Mouse (Mus musculus) midbrain, embryonic 10.5 days (tissue): ENCODE results near the gene Gm3371. TPM values are rescaled to one million over a fixed set of nuclear protein-coding genes. Genes with fewer than 3 reads are reported as not detected.
"Not testable (repeated sequence)": the region's sequence is repeated elsewhere in the genome, so short reads cannot be mapped to it uniquely, and the experiment has no call there.

Experiments
- DNase-seq: peaks from one replicate; pipeline ENCODE4 v3.0.0-alpha.2; 2017; ENCODE audit warnings: low spot score
- H3K27ac ChIP-seq: fragments of 300-500 bp; sonication (generic); replicated peaks from 2 replicates; pipeline ENCODE4 v1.5.1; 2016; ENCODE audit warnings: mild to moderate bottlenecking
- H3K27me3 ChIP-seq: fragments of 300-500 bp; sonication (generic); 2 replicates; pipeline ENCODE4 v1.6.1; 2016; ENCODE audit warnings: low read depth, mild to moderate bottlenecking; ENCODE audit not compliant: poor library complexity, severe bottlenecking
- H3K36me3 ChIP-seq: fragments of 300-500 bp; sonication (generic); 2 replicates; pipeline ENCODE4 v1.6.1; 2016; ENCODE audit warnings: mild to moderate bottlenecking, moderate library complexity
- H3K4me1 ChIP-seq: fragments of 300-500 bp; sonication (generic); 2 replicates; pipeline ENCODE4 v1.6.1; 2016
- H3K4me3 ChIP-seq: fragments of 300-500 bp; sonication (generic); 2 replicates; pipeline ENCODE4 v1.5.1; 2016; ENCODE audit warnings: mild to moderate bottlenecking, moderate library complexity
- H3K9me3 ChIP-seq: fragments of 300-500 bp; sonication (generic); replicated peaks from 2 replicates; pipeline ENCODE4 v1.6.1; 2016; ENCODE audit warnings: mild to moderate bottlenecking
- WGBS: fragments of 180-500 bp; shearing (Covaris S2); methylation state at CpG from one replicate; pipeline ENCODE4 v1.1.7; 2016; 5-methylcytosine and 5-hydroxymethylcytosine counted together
- polyA plus RNA-seq: library from polyadenylated mRNA; unstranded; fragments of >200 nt; fragmentation: Nextera tagmentation; extraction: Ambion mirVana; gene quantifications from 2 replicates; pipeline ENCODE4 v1.2.1, GENCODE M21; 2016

Gm3371 gene
- not detected in 2 replicates for polyA plus RNA-seq

GRCm38 (mm10) chr14:44410588-44410987, at the start of gene Gm3371:
Gene Gm3371 (minus strand): TSS chr14:44410688.
- not testable (repeated sequence) for H3K4me1 ChIP-seq, H3K27ac ChIP-seq, H3K4me3 ChIP-seq, DNase-seq, H3K9me3 ChIP-seq, H3K36me3 ChIP-seq, H3K27me3 ChIP-seq
- 86% methylated on average over 1 of the region's 2 CpGs for WGBS

GRCm38 (mm10) chr14:44433335-44433734, 22.8 kb upstream of the Gm3371 start, which contains the start of gene Gm8232:
Gene Gm8232 (plus strand): TSS chr14:44433635.
- H3K27me3 ChIP-seq, H3K4me1 ChIP-seq, H3K4me3 ChIP-seq, H3K9me3 ChIP-seq, H3K27ac ChIP-seq, DNase-seq, H3K36me3 ChIP-seq: not testable (repeated sequence)
- 86% methylated on average over 3 of the region's 3 CpGs for WGBS

- H3K27me3 ChIP-seq, H3K4me1 ChIP-seq, H3K9me3 ChIP-seq, H3K36me3 ChIP-seq, DNase-seq, H3K27ac ChIP-seq, H3K4me3 ChIP-seq: not testable (repeated sequence)
- WGBS = 90% methylated on average over 4 of the region's 4 CpGs
Observed at GRCm38 (mm10) chr14:44384233-44384632, 26.3 kb downstream of the Gm3371 start.

- not testable (repeated sequence) for H3K27me3 ChIP-seq, H3K4me1 ChIP-seq, DNase-seq, H3K4me3 ChIP-seq, H3K27ac ChIP-seq, H3K9me3 ChIP-seq, H3K36me3 ChIP-seq
- WGBS = 96% methylated on average over 4 of the region's 4 CpGs
Observed at GRCm38 (mm10) chr14:44365057-44365456, 45.4 kb downstream of the Gm3371 start, which contains the start of gene Gm8229. Gene Gm8229 (plus strand): TSS chr14:44365357.

- not testable (repeated sequence) for H3K9me3 ChIP-seq, H3K36me3 ChIP-seq, H3K27me3 ChIP-seq, H3K4me3 ChIP-seq, H3K27ac ChIP-seq, DNase-seq, H3K4me1 ChIP-seq
Observed at GRCm38 (mm10) chr14:44362301-44362700, 48.2 kb downstream of the Gm3371 start.

GRCm38 (mm10) chr14:44361416-44361815, 49.1 kb downstream of the Gm3371 start:
- H3K9me3 ChIP-seq, DNase-seq, H3K27me3 ChIP-seq, H3K27ac ChIP-seq, H3K36me3 ChIP-seq, H3K4me3 ChIP-seq, H3K4me1 ChIP-seq: not testable (repeated sequence)
- WGBS = 38% methylated on average over 2 of the region's 2 CpGs

Other genes starting within 250 kb of the Gm3371 start
- gene Gm8212, start 213.0 kb downstream of the Gm3371 start, polyA plus RNA-seq = not detected in 2 replicates
- gene 4930503E14Rik, start 197.4 kb downstream of the Gm3371 start, polyA plus RNA-seq = not detected in 2 replicates
- not detected in 2 replicates for gene Gm8220, start 125.1 kb downstream of the Gm3371 start, polyA plus RNA-seq
- not detected in 2 replicates for gene Gm5930, start 72.1 kb downstream of the Gm3371 start, polyA plus RNA-seq
- gene Gm8229, start 45.3 kb downstream of the Gm3371 start, polyA plus RNA-seq = not detected in 2 replicates
- gene Gm8232, start 22.9 kb upstream of the Gm3371 start, polyA plus RNA-seq = not detected in 2 replicates
- gene BC061237, start 81.8 kb upstream of the Gm3371 start, polyA plus RNA-seq = not detected in 2 replicates
- gene Gm17093, start 107.6 kb upstream of the Gm3371 start, polyA plus RNA-seq = not detected in 2 replicates
- gene Gm8247, start 172.5 kb upstream of the Gm3371 start, polyA plus RNA-seq = not detected in 2 replicates
- not detected in 2 replicates for gene Gm5624, start 217.2 kb upstream of the Gm3371 start, polyA plus RNA-seq